8 mouse cellular contexts compared by ENCODE assay signal in the genomic region with DNA sequence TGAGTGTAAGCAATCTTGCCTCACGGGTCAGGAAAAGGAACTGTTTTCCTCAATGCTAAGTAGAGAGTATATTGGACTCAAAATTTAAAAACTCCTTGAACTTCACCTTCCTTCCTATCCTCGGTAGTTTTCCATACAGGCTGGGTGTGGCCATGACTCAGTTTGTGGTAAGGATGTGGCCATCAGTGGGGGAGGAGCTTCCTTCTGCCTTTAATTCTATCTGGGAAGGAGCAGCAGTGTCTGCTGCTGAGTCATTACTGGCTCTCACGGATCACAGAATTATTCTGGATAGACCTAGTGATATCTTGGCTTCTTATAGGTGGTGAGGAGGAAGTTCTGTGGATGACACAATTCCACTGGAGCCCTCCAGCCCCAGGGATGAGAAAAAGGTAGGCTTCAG. TPM values are rescaled to one million over a fixed set of nuclear protein-coding genes. Genes with fewer than 3 reads are reported as not detected.
A peak's percentile ranks its signal among the peaks of the same experiment; 100 is the strongest.
DNase-seq lines count a peak whose midpoint lies in the region; ATAC-seq lines count a peak whose summit lies in the region.
"Had no signal": no experiment of that assay in that cellular context is flagged by ENCODE, and none has a peak within 500 bp of the region (broad histone marks: within the 10 kb centered on the region; RNA-seq: fewer than 3 reads in every experiment).

No protein-coding gene starts in this region.

- intact Hi-C loops in heart, postnatal 36 days (cut with DNase I): no loop called here

- ATAC-seq in monocyte, adult 5-6 weeks (replicated peaks; ENCODE audit: insufficient number of reproducible peaks, low FRiP score, low TSS enrichment, poor library complexity, severe bottlenecking): no peak
- ATAC-seq in megakaryocyte, adult 5-6 weeks (ENCODE audit: poor library complexity, severe bottlenecking): peak; percentile 25

- peak; percentile 22 to 45 for DNase-seq in monocyte, adult 2 months (ENCODE audit: low read depth in 1 of 2, low spot score in 2 of 2)
- peak; percentile 74 for DNase-seq in MN1 (ENCODE audit: low spot score)
- peak; percentile 87 for DNase-seq in brain, adult 2 months (ENCODE audit: low read depth, low spot score)
- DNase-seq in heart, postnatal 36 days: no peak
- DNase-seq in retina, postnatal 1 day: no peak
- DNase-seq: thymus, adult 2 months had no signal

RNA-seq across cellular contexts. Expression of a gene that starts 2.8 kb away (rescaled TPM):
- total RNA-seq in monocyte, adult 5-6 weeks (2017): 498 to 575 TPM (median 546 TPM) in 3 replicates
- total RNA-seq in megakaryocyte, adult 5-6 weeks (2015): 192 and 215 TPM in 2 replicates
- 908 and 975 TPM in 2 replicates for total RNA-seq in megakaryocyte, adult 5-6 weeks (2017)
- 1,000 to 10,000 TPM; 1,087 to 1,168 TPM for total RNA-seq in heart, postnatal 36 days (2021)

RNA-seq across cellular contexts. Expression of a gene that starts 26.6 kb away (rescaled TPM):
- 0.19 to 0.53 TPM (median 0.49 TPM) in 3 replicates for total RNA-seq in monocyte, adult 5-6 weeks (2017)
- total RNA-seq in megakaryocyte, adult 5-6 weeks (2015): 0.58 and 0.66 TPM in 2 replicates
- 0.88 and 1.3 TPM in 2 replicates for total RNA-seq in megakaryocyte, adult 5-6 weeks (2017)
- not detected for total RNA-seq in heart, postnatal 36 days (2021)

RNA-seq across cellular contexts. Expression of a gene that starts 36.3 kb away (rescaled TPM):
- total RNA-seq in monocyte, adult 5-6 weeks (2017): 19.9 to 29.5 TPM (median 25.5 TPM) in 3 replicates
- total RNA-seq in megakaryocyte, adult 5-6 weeks (2015): 29.8 and 35.2 TPM in 2 replicates
- 22.9 and 23.0 TPM in 2 replicates for total RNA-seq in megakaryocyte, adult 5-6 weeks (2017)
- 10 to 100 TPM; 16.8 to 21.9 TPM for total RNA-seq in heart, postnatal 36 days (2021)

Comparison
In these comparisons a context has a peak if more than half of its experiments do, and no peak if none do; other contexts are left out.
1. DNase-seq: peak in monocyte, adult 2 months (2 of 2), MN1 (single experiment) and brain, adult 2 months (single experiment); none in heart, postnatal 36 days (0 of 2) and retina, postnatal 1 day (single experiment).